ENCODE assay signal across 9 mouse cellular contexts in genomic region chr5:21139505-21139904, GRCm38 (mm10). TPM values are rescaled to one million over a fixed set of nuclear protein-coding genes. Genes with fewer than 3 reads are reported as not detected.
DNase-seq lines count a peak whose midpoint lies in the region; ATAC-seq and TF ChIP-seq lines count a peak whose summit lies in the region.
"Had no signal": no experiment of that assay in that cellular context is flagged by ENCODE, and none has a peak within 500 bp of the region (broad histone marks: within the 10 kb centered on the region; RNA-seq: fewer than 3 reads in every experiment).

No protein-coding gene starts in this region.

- peak overlapping the region; percentile 66 for H3K9ac ChIP-seq in heart, embryonic 13.5 days
- no peak overlapping the region for H3K9ac ChIP-seq in midbrain, embryonic 15.5 days
- H3K9ac ChIP-seq in liver, embryonic 12.5 days: no peak overlapping the region
- no peak overlapping the region for H3K9ac ChIP-seq in liver, embryonic 11.5 days (ENCODE audit: low read depth, low read length)
- H3K9ac ChIP-seq: liver, embryonic 13.5 days had no signal

- H3K9me3 ChIP-seq in heart, embryonic 13.5 days: no peaks in the 10 kb centered on the region
- no peaks in the 10 kb centered on the region for H3K9me3 ChIP-seq in midbrain, embryonic 15.5 days
- no peaks in the 10 kb centered on the region for H3K9me3 ChIP-seq in liver, embryonic 12.5 days (replicated peaks)
- no peaks in the 10 kb centered on the region for H3K9me3 ChIP-seq in liver, embryonic 11.5 days (ENCODE audit: control insufficient read depth, low read length)
- H3K9me3 ChIP-seq: liver, embryonic 13.5 days had no signal

- TF ChIP-seq POLR2A in embryonic fibroblast, embryonic 13.5 days (IDR thresholded peaks at IDR 0.05; ENCODE audit: low read depth, low read length): no peak

- ATAC-seq in heart, embryonic 13.5 days (ENCODE audit: extremely low read depth, insufficient number of reproducible peaks, low FRiP score, low TSS enrichment): peak; percentile 73
- peak; percentile 87 for ATAC-seq in midbrain, embryonic 15.5 days (replicated peaks)
- no peak for ATAC-seq in liver, embryonic 12.5 days
- no peak for ATAC-seq in liver, embryonic 11.5 days (replicated peaks; ENCODE audit: low FRiP score)

- no peaks in the 10 kb centered on the region for H3K27me3 ChIP-seq in heart, embryonic 13.5 days (replicated peaks)
- H3K27me3 ChIP-seq in midbrain, embryonic 15.5 days (replicated peaks): no peaks in the 10 kb centered on the region
- no peaks in the 10 kb centered on the region for H3K27me3 ChIP-seq in liver, embryonic 12.5 days (replicated peaks)
- no peaks in the 10 kb centered on the region for H3K27me3 ChIP-seq in liver, embryonic 11.5 days (replicated peaks; ENCODE audit: control insufficient read depth, insufficient read depth, low read length)
- H3K27me3 ChIP-seq: liver, embryonic 13.5 days had no signal

- peaks cover 11% of the 10 kb centered on the region for H3K4me1 ChIP-seq in embryonic fibroblast, embryonic 13.5 days (ENCODE audit: control insufficient read depth, insufficient read depth, low read length)
- peaks cover 42% of the 10 kb centered on the region for H3K4me1 ChIP-seq in heart, embryonic 13.5 days
- H3K4me1 ChIP-seq in midbrain, embryonic 15.5 days: no peaks in the 10 kb centered on the region
- H3K4me1 ChIP-seq in liver, embryonic 12.5 days: peaks cover 13% of the 10 kb centered on the region
- 0 out of 2 replicates have a peak, but pooled peaks cover 7% of the 10 kb centered on the region for H3K4me1 ChIP-seq in liver, embryonic 11.5 days (replicated peaks; ENCODE audit: control insufficient read depth, insufficient read depth, low read length)

- no peaks in the 10 kb centered on the region for H3K36me3 ChIP-seq in heart, embryonic 13.5 days
- no peaks in the 10 kb centered on the region for H3K36me3 ChIP-seq in midbrain, embryonic 15.5 days (replicated peaks)
- H3K36me3 ChIP-seq in liver, embryonic 12.5 days: no peaks in the 10 kb centered on the region
- H3K36me3 ChIP-seq in liver, embryonic 11.5 days (ENCODE audit: control insufficient read depth, insufficient read depth, low read length): no peaks in the 10 kb centered on the region
- H3K36me3 ChIP-seq: liver, embryonic 13.5 days had no signal

- 33% methylated on average over 9 of the region's 9 CpGs for whole genome bisulfite sequencing in heart, embryonic 13.5 days
- 53% methylated on average over 9 of the region's 9 CpGs for WGBS in midbrain, embryonic 15.5 days
- WGBS in liver, embryonic 12.5 days (ENCODE audit: insufficient replicate concordance): 68% methylated on average over 9 of the region's 9 CpGs
- 79% methylated on average over 9 of the region's 9 CpGs for whole genome bisulfite sequencing in liver, embryonic 11.5 days

- DNase-seq in 3134 (ENCODE audit: extremely low read depth, insufficient read length, low spot score) (peak; percentile 66), adipocyte (ENCODE audit: low spot score) (peak; percentile 74)
- peak; percentile 73 to 84 for DNase-seq in layer of hippocampus, postnatal 14 days (ENCODE audit: low spot score in 2 of 2)
- no peak for DNase-seq in liver, embryonic 11.5 days (ENCODE audit: low spot score)
- DNase-seq: liver, embryonic 13.5 days had no signal

- H3K4me3 ChIP-seq in embryonic fibroblast, embryonic 13.5 days (ENCODE audit: insufficient read depth, low read length): no peak overlapping the region
- peak overlapping the region; percentile 23 for H3K4me3 ChIP-seq in heart, embryonic 13.5 days
- no peak overlapping the region for H3K4me3 ChIP-seq in midbrain, embryonic 15.5 days
- no peak overlapping the region for H3K4me3 ChIP-seq in liver, embryonic 12.5 days
- H3K4me3 ChIP-seq in liver, embryonic 11.5 days (ENCODE audit: low read depth, low read length): no peak overlapping the region
- H3K4me3 ChIP-seq: liver, embryonic 13.5 days had no signal

- H3K27ac ChIP-seq in embryonic fibroblast, embryonic 13.5 days (ENCODE audit: insufficient read depth, low read length): peak overlapping the region; percentile 69
- peak overlapping the region; percentile 89 for H3K27ac ChIP-seq in heart, embryonic 13.5 days (replicated peaks)
- no peak overlapping the region for H3K27ac ChIP-seq in midbrain, embryonic 15.5 days
- no peak overlapping the region for H3K27ac ChIP-seq in liver, embryonic 12.5 days
- no peak overlapping the region for H3K27ac ChIP-seq in liver, embryonic 11.5 days (ENCODE audit: low read depth, low read length)
- H3K27ac ChIP-seq: liver, embryonic 13.5 days had no signal

- H3K4me2 ChIP-seq in heart, embryonic 13.5 days: peak overlapping the region; percentile 54
- no peak overlapping the region for H3K4me2 ChIP-seq in midbrain, embryonic 15.5 days
- no peak overlapping the region for H3K4me2 ChIP-seq in liver, embryonic 12.5 days
- no peak overlapping the region for H3K4me2 ChIP-seq in liver, embryonic 11.5 days
- H3K4me2 ChIP-seq: liver, embryonic 13.5 days had no signal

- TF ChIP-seq CTCF in embryonic fibroblast, embryonic 13.5 days (IDR thresholded peaks at IDR 0.05; ENCODE audit: borderline replicate concordance, insufficient read depth, low read length): no peak

RNA-seq across cellular contexts. Expression of gene Gsap, which starts 46.5 kb away (rescaled TPM):
- 4.6 and 5.1 TPM in 2 replicates for polyA plus RNA-seq in embryonic fibroblast, embryonic 13.5 days (2011; ENCODE audit: insufficient read length, low read depth, missing spikeins)
- 0.55 and 1.3 TPM in 2 replicates for polyA plus RNA-seq in heart, embryonic 13.5 days (2015; fragmentation: Nextera tagmentation; extraction: Ambion mirVana)
- total RNA-seq in layer of hippocampus, postnatal 14 days (2021): 1 to 10 TPM; 8.5 to 8.9 TPM
- polyA plus RNA-seq in midbrain, embryonic 15.5 days (2015; fragmentation: Nextera tagmentation; extraction: Ambion mirVana): 8.5 and 10.7 TPM in 2 replicates
- polyA plus RNA-seq in liver, embryonic 12.5 days (2016; fragmentation: Nextera tagmentation; extraction: Ambion mirVana): 2.6 and 2.7 TPM in 2 replicates
- polyA plus RNA-seq in liver, embryonic 11.5 days (2014; fragmentation: Nextera tagmentation; extraction: Ambion mirVana): 3.9 and 4.1 TPM in 2 replicates

Comparison
In these comparisons a context has a peak if more than half of its experiments do, and no peak if none do; other contexts are left out.
1. H3K27ac ChIP-seq: peak in embryonic fibroblast, embryonic 13.5 days (single experiment) and heart, embryonic 13.5 days (single experiment); none in midbrain, embryonic 15.5 days (single experiment), liver, embryonic 12.5 days (single experiment) and liver, embryonic 11.5 days (single experiment).
2. ATAC-seq: peak in heart, embryonic 13.5 days (single experiment) and midbrain, embryonic 15.5 days (single experiment); none in liver, embryonic 12.5 days (single experiment) and liver, embryonic 11.5 days (single experiment).